Mouse (Mus musculus): ENCODE data around the gene Gskip.

Gskip gene

DNA sequence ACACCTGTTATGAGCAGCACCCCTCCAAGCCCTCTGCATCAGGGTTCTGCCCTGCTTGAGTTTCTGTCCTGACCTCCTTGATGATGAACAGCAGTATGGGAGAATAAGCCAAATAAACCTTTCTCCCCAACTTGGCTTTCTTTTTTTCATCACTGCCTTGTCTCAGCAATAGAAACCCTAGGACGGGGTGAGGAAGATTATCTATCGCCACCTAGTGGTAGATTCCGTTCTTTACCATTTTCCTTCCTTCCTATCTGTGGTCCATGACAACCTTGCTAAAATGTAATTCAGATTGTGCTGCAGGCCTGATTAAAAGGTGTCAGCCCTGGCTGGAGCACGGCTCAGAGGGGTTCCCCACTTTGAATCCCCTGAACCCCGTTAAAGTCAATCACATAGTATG, 38.0 kb downstream of the Gskip start:
- no peak for DNase-seq (ENCODE audit: low spot score in 2 of 2)

DNA sequence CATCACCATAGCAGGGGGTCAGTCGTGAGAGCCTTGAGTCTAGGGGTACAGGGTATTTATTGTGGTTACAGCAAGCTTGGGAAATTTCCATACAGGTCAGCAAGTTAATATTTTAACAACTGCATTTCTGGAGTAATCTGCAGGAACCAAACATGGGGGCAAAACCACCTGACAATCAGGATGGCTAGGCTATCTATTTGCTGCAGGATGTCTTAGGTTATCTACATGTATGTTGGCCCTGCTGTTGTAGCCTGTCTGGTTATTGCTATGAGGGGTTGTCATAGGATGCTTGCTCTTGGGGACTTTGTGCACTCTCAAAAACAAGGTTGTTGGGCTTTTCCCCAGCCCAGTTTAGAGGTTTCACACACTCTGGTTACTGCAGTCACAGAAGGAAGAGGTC, 40.0 kb downstream of the Gskip start:
- no peak for DNase-seq (ENCODE audit: low spot score in 2 of 2)

DNA sequence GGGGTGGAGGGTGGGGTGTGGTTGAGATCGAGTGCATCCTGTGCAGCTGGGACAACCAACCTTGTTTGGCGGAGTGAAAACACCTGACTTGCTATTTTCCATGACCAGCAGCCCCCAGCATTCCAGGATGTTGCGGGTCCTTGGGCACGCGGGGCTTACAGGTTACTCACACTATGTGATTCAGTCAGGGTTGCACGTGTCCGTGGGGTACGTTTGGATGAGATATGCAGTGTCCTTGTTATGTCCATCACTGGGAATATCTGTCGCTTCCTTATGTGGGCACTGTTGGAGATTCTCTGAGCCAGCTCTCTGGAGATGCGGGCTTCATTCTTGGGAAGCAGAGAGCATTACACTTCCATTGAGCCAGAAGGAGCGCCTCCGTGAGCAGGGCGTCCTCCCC, 41.1 kb downstream of the Gskip start:
- DNase-seq (ENCODE audit: low spot score in 2 of 2): no peak

DNA sequence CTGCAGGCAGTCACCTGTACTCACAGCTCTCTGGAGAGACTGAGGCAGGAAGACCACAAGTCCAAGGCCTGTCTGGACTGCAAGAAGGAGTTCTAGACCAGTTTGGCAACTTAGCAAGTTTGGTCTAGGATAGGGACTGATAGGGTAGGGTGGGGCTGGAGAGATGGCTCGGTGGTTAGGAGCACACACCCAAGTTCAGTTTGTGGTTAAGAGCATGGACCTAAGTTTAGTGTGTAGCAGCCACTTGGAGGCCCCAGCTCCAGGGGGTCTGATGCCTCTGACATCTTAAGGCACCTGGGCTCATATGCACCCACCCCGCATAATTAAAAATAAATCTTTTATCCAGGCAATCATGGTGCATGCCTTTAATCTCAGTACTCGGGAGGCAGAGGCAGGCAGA, 42.6 kb downstream of the Gskip start:
- DNase-seq (ENCODE audit: low spot score in 2 of 2): no peak

DNA sequence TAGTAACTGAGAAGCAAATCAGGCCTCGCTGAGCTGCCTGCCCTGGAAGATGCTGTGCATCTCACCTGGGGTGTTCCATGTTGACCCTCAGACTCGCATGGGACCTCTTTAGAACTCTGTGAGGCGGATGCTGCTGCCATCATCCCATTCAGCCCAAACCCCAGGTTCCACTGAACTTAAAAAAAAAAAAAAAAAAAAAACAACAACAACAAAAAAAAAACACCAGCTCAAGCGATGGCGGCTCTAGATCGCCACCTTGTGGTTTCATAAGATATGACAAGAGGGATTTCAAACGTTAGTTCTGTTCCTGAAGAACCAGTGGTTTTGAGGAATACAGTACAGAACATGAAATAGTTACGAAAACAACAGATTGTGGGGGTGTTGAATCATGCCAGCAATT, 43.3 kb downstream of the Gskip start:
- peak in 1 of 2 experiments; percentile 19 for DNase-seq (ENCODE audit: low spot score in 2 of 2)

DNA sequence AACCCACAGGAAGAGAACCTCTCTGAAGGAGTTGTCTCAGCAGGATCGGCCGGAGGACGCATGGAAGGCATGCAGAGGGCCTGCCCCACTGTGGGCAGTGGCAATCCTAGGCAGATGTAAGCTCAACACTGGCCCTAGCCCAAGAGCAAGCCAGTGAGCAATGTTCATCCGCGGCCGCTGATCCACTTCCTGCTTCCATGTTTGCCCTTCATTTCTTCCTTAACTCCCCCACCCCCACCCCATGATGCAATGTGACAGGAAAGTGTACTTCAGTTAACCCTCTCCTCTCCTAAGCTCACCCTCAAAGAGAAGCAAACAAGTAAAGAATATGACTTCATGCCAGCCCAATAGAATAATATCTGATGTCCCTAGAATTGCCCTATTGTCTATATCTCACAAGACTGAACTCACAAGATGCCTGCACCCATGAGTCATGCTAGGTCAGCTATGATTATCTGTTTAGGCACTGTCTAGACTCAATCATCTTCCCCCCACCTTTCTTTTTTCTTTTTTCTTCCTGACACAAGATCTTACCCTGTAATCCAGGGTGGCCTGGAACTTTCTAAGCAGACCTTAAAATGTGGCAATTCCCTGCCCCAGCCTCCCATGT, 46.3 kb downstream of the Gskip start:
- DNase-seq (ENCODE audit: low spot score in 2 of 2): no peak

DNA sequence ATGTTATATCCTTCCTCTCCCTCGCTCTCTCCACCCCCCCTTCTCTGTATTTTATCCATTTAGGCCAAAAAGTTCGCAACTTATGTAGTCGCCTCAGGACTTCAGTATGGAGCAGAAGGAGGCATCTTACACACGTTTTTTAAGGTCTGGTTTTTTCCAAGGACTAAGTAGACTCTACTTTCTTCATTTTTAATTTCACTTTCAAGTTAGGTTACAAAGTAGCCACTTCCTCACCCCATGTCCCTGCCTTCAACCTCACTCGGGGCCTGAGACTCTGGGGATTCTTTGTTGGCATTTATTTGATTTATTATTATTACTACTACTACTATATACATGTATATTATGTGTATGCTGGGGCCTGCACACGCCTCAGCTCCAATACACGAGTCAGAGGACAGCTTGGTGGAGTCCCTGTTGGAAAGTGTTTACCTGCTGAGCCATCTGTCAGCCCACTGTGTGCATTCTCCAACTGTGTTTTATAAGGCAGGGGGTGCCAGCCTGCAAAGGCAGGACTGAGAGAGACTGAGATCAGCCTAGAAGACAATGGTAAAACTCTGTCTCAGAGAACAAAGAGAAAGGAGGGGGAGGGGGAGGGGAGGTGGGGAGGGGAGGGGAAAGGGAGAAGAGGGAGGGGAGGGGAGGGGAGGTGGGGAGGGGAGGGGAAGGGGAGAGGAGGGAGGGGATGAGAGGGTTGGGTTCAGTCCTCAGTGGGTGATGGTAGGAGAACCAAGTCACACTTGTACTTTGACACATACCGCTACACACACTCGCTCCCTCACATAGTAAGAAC, 48.9 kb downstream of the Gskip start:
- DNase-seq (ENCODE audit: low spot score in 2 of 2): no peak

DNA sequence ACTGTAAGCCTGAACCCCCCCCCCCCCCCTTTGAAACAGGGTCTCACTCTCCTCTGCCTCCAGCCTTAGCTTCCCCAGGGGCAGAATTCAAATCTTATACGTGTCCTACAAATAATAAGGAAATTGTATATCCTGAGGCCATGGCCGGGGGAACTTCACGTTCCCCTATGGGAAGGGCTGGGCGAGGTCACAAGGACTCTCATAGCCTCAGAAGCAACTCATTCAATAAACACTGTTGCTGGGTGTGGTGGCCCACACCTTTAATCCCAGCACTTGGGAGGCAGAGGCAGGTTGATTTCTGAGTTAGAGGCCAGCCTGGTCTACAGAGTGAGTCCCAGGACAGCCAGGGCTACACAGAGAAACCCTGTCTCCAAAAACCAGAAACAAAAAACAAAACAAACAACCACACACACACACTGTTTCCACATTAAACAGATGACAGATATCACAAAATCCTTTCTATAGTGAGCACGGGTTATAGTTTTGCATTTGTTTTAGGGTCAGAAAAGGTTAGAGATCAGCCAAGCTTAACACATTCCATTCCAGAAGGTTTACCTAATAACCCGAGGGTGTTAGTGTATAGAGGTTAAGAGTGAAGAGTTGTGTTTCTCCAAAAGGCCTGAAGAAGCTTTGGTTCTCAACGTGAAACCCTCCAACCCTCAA, 50.7 kb downstream of the Gskip start:
- no peak for DNase-seq (ENCODE audit: low spot score in 2 of 2)

DNA sequence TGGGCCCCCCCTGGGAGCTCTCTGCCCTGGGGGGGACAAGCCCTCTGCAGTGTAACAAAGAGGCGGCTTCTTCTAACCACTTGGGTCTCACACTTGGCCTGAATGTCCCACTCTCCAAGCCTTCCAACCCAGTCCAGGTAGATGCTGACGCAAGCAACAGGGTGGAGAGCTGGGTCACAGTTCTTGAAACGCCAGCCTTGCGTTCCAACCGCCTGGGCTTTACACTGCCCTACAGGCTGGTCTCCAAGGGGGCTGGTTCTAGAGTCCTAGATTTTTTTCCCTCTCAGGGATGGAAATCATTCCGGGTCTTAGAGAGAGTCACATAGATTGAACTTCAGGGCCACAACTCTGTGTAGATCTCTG, 51.2 kb downstream of the Gskip start:
- no peak for DNase-seq (ENCODE audit: low spot score in 2 of 2)

DNA sequence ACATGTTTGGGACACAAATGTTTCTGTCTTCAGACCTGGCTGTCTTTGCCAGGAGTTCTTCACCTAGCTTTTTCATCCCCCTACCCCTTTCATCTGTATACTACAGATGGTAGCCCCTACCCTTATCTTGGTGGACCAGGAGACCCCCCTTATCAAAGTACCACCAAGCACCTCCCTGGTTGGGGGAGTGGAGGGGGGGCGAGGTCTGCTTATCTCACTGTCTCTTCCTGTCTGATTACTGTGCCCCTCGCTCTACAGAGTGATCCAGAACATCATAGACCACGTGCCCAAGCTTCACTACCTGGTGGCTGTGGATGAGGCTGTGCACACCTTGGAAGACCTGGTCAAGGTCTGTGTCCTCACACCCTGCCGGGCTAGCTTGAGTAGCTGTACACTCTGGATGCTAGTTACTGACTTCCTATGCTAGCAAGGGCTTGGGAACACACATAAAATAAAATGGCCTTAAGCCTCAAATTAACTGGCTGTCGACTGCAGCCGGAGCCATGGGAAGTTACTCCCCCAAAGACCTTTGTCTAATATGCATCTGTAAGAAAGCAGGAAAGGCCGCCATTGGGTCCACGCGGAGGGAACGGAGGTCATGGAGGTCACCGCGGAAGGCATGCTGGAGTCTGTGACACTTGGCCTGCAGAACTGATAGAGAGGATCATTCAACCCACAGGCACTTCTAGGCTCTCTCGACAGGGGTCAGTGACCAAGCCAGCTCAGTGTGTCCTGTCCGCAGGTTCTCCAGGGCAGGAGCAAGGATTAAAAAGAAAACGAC, 53.9 kb downstream of the Gskip start:
- DNase-seq (ENCODE audit: low spot score in 2 of 2): no peak

DNA sequence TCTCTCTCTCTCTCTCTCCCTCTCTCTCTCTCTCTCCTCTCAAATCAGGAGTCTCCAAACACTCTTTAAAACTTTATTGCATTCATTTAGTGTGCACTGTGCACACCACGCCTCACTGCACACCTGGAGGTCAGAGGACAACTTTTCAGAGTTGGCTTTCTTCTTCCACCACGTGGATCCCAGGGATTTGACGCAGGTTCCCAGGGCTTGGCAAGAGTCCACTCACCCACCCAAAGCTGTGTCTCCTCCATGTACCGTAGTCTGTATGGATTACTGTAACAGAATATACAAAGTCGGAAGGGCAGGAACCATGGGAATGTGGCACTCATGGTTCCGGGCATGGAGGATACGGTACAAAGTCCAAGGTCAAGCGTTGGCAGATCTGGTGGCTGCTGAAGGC, 55.0 kb downstream of the Gskip start:
- no peak for DNase-seq (ENCODE audit: low spot score in 2 of 2)

DNA sequence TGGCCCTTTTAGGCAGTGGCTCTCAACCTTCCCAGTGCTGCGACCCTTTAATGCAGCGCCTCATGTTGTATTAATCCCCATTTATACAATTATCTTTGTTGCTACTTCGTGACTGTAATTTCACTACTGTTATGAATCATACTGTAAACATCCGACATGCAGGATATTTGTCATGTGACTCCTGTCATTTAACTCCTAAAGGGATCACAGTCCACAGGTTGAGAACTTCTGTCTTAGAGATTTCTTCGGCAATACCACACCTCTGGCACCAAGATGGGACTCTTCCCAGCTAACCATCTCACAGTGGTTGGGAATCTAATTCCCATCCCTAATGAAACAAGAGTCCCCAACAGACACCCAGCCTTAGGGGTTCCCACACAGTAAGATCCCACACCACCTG, 63.5 kb downstream of the Gskip start:
- DNase-seq (ENCODE audit: low spot score in 2 of 2): no peak
